Mouse (Mus musculus) lung, adult 2 months (tissue): ENCODE results near the gene Enpp6. TPM values are rescaled to one million over a fixed set of nuclear protein-coding genes. Genes with fewer than 3 reads are reported as not detected.

Experiments
- DNase-seq: peaks from one replicate; pipeline ENCODE4 v3.0.0; 2022
- H3K4me1 ChIP-seq: fragments of 200-500 bp; 2 replicates; pipeline ENCODE4 v1.6.1; 2011; ENCODE audit warnings: low read length; ENCODE audit not compliant: control insufficient read depth, insufficient read depth
- H3K4me3 ChIP-seq: fragments of 200-500 bp; replicated peaks from 2 replicates; pipeline ENCODE3; 2011; ENCODE audit warnings: low read depth, mild to moderate bottlenecking, control low read depth, low read length; ENCODE audit errors: extremely low read depth
- CTCF ChIP-seq: fragments of 200-500 bp; IDR thresholded peaks from 2 replicates; pipeline ENCODE4 v1.5.1; 2011; ENCODE audit warnings: mild to moderate bottlenecking, low read length, control low read depth; ENCODE audit not compliant: insufficient read depth
- POLR2A ChIP-seq: fragments of 200-500 bp; IDR thresholded peaks from 2 replicates; pipeline ENCODE4 v1.6.1; 2011; ENCODE audit warnings: low read depth, mild to moderate bottlenecking, control low read depth, low read length, borderline replicate concordance; ENCODE audit errors: extremely low read depth
- WGBS: fragments of 180-500 bp; shearing (Covaris S2); methylation state at CpG from one replicate; pipeline ENCODE4 v1.1.7; 2018; 5-methylcytosine and 5-hydroxymethylcytosine counted together
- polyA plus RNA-seq: library from polyadenylated mRNA; depleted of rRNA; stranded (reverse); fragments of >200 nt; gene quantifications from 2 replicates; pipeline ENCODE4 v1.2.3, GENCODE M21; 2012

Gene Enpp6
- polyA plus RNA-seq, 1 experiment = 10.4 TPM

DNA sequence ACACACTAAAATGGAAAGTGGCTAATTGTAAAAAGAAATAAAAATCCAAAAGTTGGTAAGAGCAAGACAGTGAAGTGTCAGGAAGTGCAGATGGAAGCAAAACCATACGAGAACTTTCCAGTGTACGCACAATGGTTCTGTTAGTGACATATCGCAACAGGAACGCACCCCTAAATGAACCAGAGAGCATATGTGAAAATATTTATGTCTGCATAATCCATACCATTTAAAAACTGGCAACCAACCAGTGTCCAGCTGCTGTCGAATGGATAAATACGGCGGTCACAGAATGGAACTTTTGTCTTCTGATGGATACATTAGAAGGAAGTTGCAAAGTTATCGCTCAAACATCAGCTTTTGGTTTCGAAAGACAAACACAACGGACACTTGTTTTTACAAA lies 61.9 kb downstream of the Enpp6 start:
- 50% methylated on average over 10 of the region's 10 CpGs for WGBS
- DNase-seq = no peak
- H3K4me3 ChIP-seq = no peak overlapping the region
- H3K4me1 ChIP-seq = no peaks in the 10 kb centered on the region; the same call in 1 of the 2 replicates
- no peak for TF ChIP-seq CTCF

- H3K4me1 ChIP-seq = no peaks in the 10 kb centered on the region; the same call in 1 of the 2 replicates
- WGBS = 36% methylated on average over 3 of the region's 3 CpGs
- no peak for DNase-seq
- TF ChIP-seq CTCF (no peak), POLR2A (no peak)
- no peak overlapping the region for H3K4me3 ChIP-seq
Observed at GRCm38 (mm10) chr8:47052643-47053042, 66.0 kb downstream of the Enpp6 start.

DNA sequence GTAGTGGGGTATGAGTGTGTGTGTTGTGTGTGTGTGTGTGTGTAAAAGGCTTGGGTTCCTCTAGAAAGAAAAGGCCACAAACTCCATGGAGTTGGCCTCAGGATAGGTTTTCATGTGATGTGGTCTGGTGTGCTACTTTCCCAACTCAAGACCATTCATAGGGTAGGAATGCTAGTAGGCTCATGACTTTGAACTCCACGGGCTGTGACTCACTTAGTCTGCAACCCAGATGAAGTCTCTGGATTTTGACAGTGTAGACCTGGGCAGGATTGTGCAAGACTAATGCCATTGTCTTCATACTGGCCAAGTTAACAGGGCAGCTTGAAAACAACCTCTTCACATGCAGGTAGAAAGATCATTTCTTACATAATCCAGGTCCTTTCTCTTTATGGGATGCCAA lies 69.4 kb downstream of the Enpp6 start:
- DNase-seq = no peak
- TF ChIP-seq POLR2A = no peak
- TF ChIP-seq CTCF = no peak
- Histone ChIP-seq H3K4me3 (no peak overlapping the region), H3K4me1 (no peaks in the 10 kb centered on the region)
- WGBS = 97% methylated on average over 1 of the region's 1 CpGs

DNA sequence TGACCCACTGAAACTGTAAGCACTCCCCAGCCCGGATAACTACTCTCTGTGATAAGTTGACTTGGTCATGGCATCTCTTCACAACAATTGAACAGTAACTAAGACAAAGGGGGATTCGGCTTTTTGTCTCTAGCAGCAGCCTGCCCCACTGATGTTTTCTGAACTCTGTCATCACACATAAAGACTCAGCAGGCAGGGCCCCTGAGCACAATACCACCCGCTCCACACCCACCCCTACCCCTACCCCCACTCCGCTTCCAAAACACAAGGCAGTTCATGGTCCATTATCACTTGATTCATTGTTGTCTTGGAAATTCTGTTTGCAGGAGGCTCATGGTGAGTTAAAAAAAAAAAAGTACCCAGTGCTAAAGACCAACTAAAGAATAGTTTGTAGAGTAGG lies 71.8 kb downstream of the Enpp6 start:
- Histone ChIP-seq H3K4me3 (no peak overlapping the region), H3K4me1 (no peaks in the 10 kb centered on the region)
- TF ChIP-seq POLR2A = no peak
- no peak for TF ChIP-seq CTCF
- WGBS = 88% methylated on average over 4 of the region's 4 CpGs
- DNase-seq = no peak

DNA sequence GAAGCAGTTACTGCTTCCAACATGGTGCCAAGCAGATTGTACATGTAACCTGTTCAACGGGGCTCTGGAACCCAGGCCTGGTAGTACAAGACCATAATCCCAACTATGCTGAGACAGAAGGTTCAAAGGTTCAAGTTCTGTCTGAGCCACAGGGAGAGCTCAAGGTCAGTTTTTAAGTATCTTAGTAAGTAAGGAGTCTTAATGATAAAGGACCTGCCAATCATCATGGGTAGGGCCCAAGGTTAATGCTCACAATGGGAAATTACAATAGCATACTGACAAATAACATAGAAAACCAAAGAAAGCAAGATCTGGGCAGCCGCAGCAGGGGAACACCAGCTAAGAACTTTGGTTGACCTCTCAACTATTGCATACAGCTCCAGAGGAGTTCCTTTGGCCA lies 72.3 kb downstream of the Enpp6 start:
- 87% methylated on average over 2 of the region's 2 CpGs for WGBS
- no peak for DNase-seq
- no peak overlapping the region for H3K4me3 ChIP-seq
- H3K4me1 ChIP-seq = no peaks in the 10 kb centered on the region
- no peak for TF ChIP-seq POLR2A
- TF ChIP-seq CTCF = no peak

DNA sequence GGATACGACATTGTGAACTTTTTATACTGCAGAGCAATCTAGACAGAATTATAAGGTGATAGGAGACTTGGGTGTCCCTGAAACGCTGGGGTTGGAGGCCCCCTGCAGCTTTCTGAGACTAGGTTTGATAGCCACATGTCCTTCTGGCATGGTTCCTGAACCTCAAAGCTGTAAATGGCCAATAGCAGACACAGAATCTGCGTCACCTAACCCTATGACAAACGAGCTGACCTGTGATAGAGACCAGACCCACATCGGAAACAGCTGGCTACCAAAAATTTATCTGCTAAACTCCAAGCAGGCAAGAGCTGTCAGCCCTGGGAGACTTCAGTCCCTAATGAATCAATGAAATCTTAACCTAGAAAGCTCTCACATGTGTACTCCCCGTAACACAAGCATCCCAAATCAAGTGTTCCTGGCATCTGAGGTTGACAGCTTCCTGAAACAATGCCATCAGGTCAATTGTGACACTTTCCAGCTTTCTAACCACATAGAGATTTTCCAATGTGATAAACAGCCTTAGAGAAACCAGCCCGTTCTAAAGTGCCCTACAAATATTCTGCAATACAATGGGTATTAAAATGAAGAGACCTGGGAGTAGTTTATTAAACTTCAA lies 74.5 kb downstream of the Enpp6 start:
- 49% methylated on average over 7 of the region's 7 CpGs for WGBS
- TF ChIP-seq CTCF (no peak), POLR2A (no peak)
- H3K4me3 ChIP-seq = no peak overlapping the region

GRCm38 (mm10) chr8:47067121-47067520 lies 80.4 kb downstream of the Enpp6 start:
- 83% methylated on average over 9 of the region's 9 CpGs for WGBS
- no peak for DNase-seq
- no peaks in the 10 kb centered on the region for H3K4me1 ChIP-seq
- H3K4me3 ChIP-seq = no peak overlapping the region
- TF ChIP-seq POLR2A (no peak), CTCF (no peak)

More for the DNA sequence above, 74.5 kb downstream of the Enpp6 start:
- no peaks in the 10 kb centered on the region for H3K4me1 ChIP-seq
- DNase-seq = no peak

DNA sequence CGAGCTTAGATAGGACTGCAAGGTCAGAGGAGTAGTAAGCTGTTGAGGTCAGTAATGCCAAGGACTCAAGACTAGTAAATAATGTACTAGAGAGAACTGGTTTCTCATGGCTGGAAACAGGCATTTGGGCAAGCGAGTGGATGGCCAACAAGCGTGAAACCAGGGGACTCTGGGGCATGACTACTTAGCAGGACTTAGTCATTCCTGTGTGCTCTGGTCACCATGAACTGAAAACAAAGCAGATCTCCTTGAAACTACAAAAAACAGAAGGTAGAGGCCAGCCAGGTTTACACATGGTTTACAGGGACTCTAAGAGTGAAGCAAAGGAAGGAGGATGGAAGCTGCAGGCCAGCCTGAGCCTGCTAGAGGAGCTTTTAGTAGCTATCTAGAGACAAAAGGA lies 82.9 kb downstream of the Enpp6 start:
- Histone ChIP-seq H3K4me1 (no peaks in the 10 kb centered on the region), H3K4me3 (no peak overlapping the region)
- TF ChIP-seq CTCF (no peak), POLR2A (no peak)
- 82% methylated on average over 3 of the region's 3 CpGs for WGBS
- DNase-seq = no peak

DNA sequence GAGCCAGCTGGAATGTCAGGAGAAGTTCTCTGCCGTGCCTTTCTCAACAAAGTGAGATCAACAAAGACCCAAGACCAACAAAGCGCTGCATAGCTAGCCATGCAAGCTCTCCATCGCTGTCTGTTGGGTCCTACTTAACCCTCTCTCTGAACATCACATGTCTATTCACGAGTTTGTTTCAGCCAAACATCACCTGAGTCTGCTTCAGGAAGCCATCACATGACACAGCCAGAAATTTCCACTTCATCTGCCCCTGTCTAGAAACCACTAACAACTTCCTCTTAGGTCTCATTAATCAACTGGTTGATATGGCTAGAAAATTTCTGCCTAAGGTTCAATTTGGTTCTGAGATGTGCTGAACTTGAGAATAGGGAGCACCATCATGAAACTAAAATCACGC lies 85.3 kb downstream of the Enpp6 start:
- no peaks in the 10 kb centered on the region for H3K4me1 ChIP-seq
- H3K4me3 ChIP-seq = no peak overlapping the region
- 75% methylated on average over 5 of the region's 5 CpGs for WGBS
- TF ChIP-seq CTCF (no peak), POLR2A (no peak)
- DNase-seq = no peak

GRCm38 (mm10) chr8:47075941-47076555 lies 89.4 kb downstream of the Enpp6 start:
- Histone ChIP-seq H3K4me1 (no peaks in the 10 kb centered on the region), H3K4me3 (no peak overlapping the region)
- TF ChIP-seq CTCF = no peak
- no peak for DNase-seq
- WGBS = 64% methylated on average over 6 of the region's 6 CpGs
